Mouse (Mus musculus) NIH3T3 (cell line): ENCODE data around the gene Nol9.

Experiments used
- DNase-seq: peaks from one replicate; pipeline ENCODE4 v3.0.0-alpha.2; 2012; ENCODE audit warnings: low read depth

Nol9 gene

GRCm38 (mm10) chr4:152092751-152093293, 53.7 kb downstream of the Nol9 start:
- peak; percentile 27 for DNase-seq

GRCm38 (mm10) chr4:152094233-152094632, 55.1 kb downstream of the Nol9 start:
- DNase-seq, result no peak

GRCm38 (mm10) chr4:152095937-152096910, 57.1 kb downstream of the Nol9 start:
- DNase-seq, result peak; percentile 70

GRCm38 (mm10) chr4:152096927-152097326, 57.8 kb downstream of the Nol9 start:
- DNase-seq, result no peak

- no peak for DNase-seq
These were observed 59.0 kb downstream of the Nol9 start for GRCm38 (mm10) chr4:152097911-152098799.

GRCm38 (mm10) chr4:152100541-152100940, 61.4 kb downstream of the Nol9 start:
- peak; percentile 68 for DNase-seq

GRCm38 (mm10) chr4:152101081-152101653, 62.0 kb downstream of the Nol9 start:
- DNase-seq, result no peak

GRCm38 (mm10) chr4:152101921-152102320, 62.8 kb downstream of the Nol9 start:
- no peak for DNase-seq

GRCm38 (mm10) chr4:152103025-152103424, 63.9 kb downstream of the Nol9 start:
- peak; percentile 74 for DNase-seq

GRCm38 (mm10) chr4:152106746-152107145, 67.6 kb downstream of the Nol9 start:
- DNase-seq, result no peak

GRCm38 (mm10) chr4:152107493-152107892, 68.4 kb downstream of the Nol9 start:
- no peak for DNase-seq

GRCm38 (mm10) chr4:152107971-152108509, 68.9 kb downstream of the Nol9 start:
- DNase-seq, result no peak

- no peak for DNase-seq
These were observed 69.6 kb downstream of the Nol9 start for GRCm38 (mm10) chr4:152108673-152109072.

GRCm38 (mm10) chr4:152109509-152109908, 70.4 kb downstream of the Nol9 start:
- no peak for DNase-seq

GRCm38 (mm10) chr4:152110689-152111088, 71.6 kb downstream of the Nol9 start:
- DNase-seq, result no peak
